Mouse (Mus musculus) adrenal gland, postnatal 36 days (tissue): ENCODE data around the gene Mamstr. TPM values are rescaled to one million over a fixed set of nuclear protein-coding genes. Genes with fewer than 3 reads are reported as not detected.
A peak's percentile ranks its signal among the peaks of the same experiment; 100 is the strongest.
"Not testable (repeated sequence)": the region's sequence is repeated elsewhere in the genome, so short reads cannot be mapped to it uniquely, and the experiment has no call there.

Experiments used
- DNase-seq, 2 experiments: peaks; one replicate each; pipeline ENCODE4 v3.0.0; 2021; ENCODE audit warnings: mixed read lengths in 1 of 2
- total RNA-seq, 2 experiments: library from RNA; stranded (reverse); gene quantifications; 2 replicates each; pipeline ENCODE4 v1.2.3; 2021

The Mamstr gene
- total RNA-seq, 2 experiments from 2014 or later, result 3.0 to 11.0 TPM

DNA sequence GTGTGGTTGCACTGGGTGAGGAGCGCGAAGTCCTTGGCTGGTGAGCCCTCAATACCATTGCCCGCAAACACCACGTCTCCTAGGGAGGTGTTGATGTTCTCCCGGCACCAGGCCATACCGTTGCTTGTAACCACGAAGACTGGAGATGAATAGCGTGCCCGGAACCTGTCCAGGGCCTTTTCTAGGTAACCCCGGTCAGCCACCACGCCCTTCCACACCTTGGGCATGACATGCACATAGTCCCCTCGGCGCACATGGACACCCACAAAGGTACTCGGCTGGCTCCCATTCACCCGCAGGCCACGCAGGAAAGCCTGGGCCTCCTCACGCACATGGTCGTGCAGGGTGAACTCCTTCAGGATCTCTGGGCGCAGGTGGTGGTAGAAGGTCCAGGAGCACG is 10.7 kb downstream of the Mamstr start:
- not testable (repeated sequence) for DNase-seq

- DNase-seq, result no peak
Observed at GRCm38 (mm10) chr7:45654424-45655047, 14.8 kb downstream of the Mamstr start.

GRCm38 (mm10) chr7:45660746-45661478 is 21.1 kb downstream of the Mamstr start:
- DNase-seq, result no peak

DNA sequence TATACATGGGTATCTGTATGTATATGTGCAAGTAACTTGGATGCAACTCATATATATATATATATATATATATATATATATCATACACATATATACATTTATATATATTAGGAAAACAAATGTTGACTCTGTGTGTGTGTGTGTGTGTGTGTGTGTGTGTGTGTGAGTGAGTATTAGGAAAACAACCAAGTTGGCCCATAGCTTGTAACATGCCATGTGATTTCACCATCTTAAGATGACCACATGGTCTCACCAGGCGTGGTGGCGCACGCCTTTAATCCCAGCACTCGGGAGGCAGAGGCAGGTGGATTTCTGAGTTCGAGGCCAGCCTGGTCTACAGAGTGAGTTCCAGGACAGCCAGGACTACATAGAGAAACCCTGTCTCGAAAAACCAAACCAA is 21.9 kb downstream of the Mamstr start:
- not testable (repeated sequence) for DNase-seq

GRCm38 (mm10) chr7:45665303-45666138 is 25.7 kb downstream of the Mamstr start:
- no peak for DNase-seq

GRCm38 (mm10) chr7:45666161-45666560 is 26.4 kb downstream of the Mamstr start, which contains the start of gene Fut2:
TSS of gene Fut2 (minus strand) at chr7:45666394.
- no peak for DNase-seq

DNA sequence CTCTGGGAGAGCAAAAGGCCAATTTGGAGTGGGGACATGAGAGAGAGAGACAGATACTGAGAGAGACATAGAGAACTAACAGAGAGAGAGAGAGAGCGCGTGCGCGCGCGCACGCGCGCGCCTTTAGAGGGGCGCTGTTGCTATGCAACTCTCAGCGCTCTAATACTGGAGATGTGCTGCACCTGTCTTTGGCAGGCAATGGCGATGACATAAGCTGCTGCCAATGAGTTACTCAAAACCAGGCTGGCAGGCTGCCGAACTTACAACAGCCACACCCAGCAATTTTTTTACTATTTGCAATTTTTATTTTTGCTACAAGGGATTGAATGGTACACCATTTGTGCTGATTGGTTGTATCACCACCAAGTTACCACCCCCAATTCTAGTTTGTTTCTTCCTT is 28.0 kb downstream of the Mamstr start:
- DNase-seq, result no peak

GRCm38 (mm10) chr7:45668921-45669320 is 29.1 kb downstream of the Mamstr start:
- DNase-seq, result no peak

- no peak for DNase-seq
Observed at GRCm38 (mm10) chr7:45677627-45678295, 38.0 kb downstream of the Mamstr start.

DNA sequence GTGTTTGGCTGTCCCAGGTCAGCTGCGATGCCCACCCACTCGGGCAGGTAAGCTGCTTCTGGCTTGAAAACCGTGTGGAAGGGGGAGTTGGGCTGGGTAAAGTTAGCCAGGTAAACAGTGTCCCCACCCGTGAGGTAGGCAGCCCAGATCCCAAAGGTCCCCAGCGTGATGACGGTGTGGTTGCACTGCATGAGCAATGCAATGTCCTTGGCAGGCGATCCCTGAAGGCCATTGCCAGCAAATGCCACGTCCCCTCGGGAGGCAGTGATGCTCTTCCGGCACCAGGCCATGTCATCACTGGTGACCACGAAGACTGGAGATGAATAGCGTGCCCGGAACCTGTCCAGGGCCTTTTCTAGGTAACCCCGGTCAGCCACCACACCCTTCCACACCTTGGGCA is 38.7 kb downstream of the Mamstr start:
- DNase-seq, result peak; percentile 75 to 81

DNA sequence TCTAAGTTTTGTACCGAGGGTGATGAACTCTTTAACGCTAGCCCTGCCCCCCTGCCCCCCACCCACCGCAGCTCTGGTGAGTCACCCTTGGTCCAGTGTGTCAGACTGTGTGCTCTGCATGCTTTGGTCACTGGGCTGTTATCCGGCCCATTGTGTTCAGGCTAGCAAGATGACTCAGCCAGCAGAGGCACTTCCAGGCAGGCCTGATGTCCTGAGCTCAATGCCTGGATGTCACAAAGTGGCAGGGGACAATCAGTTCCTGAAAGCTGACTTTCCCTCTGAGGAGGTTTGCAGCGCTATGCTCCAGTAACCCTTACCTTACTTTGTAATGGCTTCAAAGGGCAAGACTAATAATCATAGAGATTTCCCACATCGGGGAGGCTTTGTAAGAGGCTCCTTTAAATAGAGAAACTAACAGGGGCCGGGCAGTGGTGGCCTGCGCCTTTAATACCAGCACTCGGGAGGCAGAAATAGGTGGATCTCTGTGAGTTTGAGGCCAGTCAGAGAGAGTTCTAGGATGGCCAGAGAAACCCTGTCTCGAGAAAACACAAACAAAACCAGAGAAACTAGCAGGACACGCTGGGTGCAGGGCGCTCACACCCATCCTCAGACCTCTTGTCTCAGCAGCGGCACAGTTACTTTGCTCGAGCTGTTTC is 40.3 kb downstream of the Mamstr start:
- peak; percentile 80 to 81 for DNase-seq

GRCm38 (mm10) chr7:45681046-45681736 is 41.4 kb downstream of the Mamstr start:
- DNase-seq, result no peak

DNA sequence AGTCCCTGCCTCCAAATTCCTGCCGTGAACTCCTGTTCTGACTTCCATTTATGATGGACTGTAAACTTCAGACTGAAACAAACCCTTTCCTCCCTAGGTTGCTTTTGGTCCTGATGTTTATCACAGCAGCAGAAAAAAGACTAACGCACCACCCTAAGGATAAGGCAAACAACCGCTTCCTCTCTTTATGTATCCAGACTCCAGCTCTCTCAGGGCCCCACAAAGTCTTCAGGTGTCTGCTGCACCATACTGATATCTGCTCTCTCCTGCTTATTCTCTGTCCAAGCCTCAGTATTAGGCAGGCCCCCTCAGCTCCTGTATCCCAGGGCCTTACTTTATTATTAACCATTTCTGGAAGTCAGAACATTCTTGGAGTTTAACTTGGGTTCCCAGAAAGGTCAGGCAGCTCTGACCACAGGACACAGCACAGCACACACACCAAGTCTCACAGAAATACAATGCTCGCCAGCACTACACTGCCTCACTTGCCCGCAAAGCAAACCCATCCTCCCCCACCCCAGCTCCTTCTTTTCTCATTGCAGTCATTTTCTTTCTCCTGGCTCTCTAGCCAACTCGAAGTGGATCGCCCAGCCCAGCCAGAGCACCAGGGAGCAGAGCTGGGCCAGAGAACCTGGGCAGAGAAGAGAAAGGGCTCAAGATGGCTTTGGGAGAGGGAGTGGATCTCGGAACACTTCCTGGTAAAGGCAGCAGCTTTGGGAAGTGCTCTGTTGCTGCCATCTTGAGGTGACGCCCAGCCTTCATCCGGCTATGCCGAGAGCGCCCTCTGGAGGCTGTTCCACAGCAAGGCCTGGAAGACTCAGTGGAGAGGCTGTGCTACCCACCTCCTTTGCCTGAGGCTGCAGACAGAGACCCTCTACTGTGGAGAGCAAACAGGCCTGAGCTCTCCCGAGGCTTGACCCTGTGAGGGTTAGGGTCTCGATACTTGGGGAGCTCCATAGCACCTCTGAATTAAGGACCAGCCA is 42.7 kb downstream of the Mamstr start:
- peak; percentile 91 for DNase-seq

GRCm38 (mm10) chr7:45683396-45684050 is 43.7 kb downstream of the Mamstr start, which contains the start of gene Ntn5:
TSS of gene Ntn5 (plus strand) at chr7:45684022.
- DNase-seq, result no peak

GRCm38 (mm10) chr7:45685811-45686210 is 46.0 kb downstream of the Mamstr start:
- no peak for DNase-seq

DNA sequence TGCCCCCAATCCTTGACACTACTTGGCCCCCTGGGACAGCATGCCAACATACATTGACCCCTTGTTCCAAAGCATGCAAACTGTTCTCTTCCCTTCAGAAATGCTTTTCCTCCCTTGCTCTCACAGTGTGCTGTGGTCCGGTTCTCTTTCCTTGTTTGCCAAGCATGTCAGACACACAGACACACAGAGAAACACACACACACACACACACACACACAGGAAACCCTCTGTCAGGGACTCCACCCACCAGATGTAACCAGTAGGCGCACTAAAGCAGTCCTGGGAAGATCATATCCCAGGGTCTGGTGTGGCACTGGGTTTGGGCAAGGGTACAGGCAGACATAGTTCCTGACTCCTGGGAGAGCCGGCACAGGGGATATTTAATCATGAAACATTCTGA is 47.1 kb downstream of the Mamstr start:
- no peak for DNase-seq

DNA sequence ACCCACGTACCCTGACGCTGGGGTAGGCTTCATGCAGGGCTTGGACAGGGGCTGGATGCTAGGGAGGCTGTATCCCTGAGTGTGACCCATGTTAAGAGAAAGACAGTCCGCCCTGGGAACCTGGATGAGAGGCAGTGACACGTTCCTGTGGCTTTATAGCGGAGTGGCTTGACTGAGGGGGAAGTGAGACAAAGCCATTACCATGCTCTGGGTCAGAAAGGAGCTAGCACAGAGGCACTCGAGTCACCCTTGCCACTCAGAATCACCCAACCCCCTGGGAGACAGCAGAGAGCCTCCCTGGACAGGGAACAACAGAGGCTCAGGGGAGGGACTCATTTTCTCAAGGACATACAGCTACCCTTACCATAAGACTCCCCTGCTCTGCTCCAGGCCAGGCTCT is 49.3 kb downstream of the Mamstr start:
- DNase-seq, result no peak

GRCm38 (mm10) chr7:45689800-45690199 is 50.0 kb downstream of the Mamstr start:
- DNase-seq, result peak in 1 of 2 experiments; percentile 29

- no peak for DNase-seq
Observed at GRCm38 (mm10) chr7:45692364-45692763, 52.6 kb downstream of the Mamstr start.
